Mouse (Mus musculus) kidney, postnatal 4 days (tissue): ENCODE results near the gene Rnf144a.
A peak's percentile ranks its signal among the peaks of the same experiment; 100 is the strongest.

Experiments used
- DNase-seq, 2 experiments: peaks; one replicate each; pipeline ENCODE4 v3.0.0; 2021; ENCODE audit warnings: mixed read lengths in 2 of 2

The Rnf144a gene

DNA sequence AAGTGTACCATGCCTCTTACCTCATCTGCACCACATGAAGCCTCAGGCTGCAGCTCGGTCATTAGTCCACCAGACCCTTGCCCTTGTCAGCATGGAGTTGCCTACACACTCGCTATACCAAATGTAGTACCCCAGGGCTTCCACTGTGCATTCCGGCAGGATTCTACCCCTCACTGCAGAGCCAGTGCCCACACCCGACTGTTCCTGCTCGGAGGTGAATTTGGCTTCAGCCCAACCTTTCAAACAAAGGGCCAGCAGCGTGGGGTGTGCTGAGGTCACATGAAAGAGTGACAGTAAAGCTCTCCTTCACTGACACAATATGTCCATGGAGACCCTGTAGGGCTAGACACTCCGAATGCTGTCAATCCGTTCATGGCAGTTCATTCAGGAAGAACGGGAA is 6.3 kb downstream of the Rnf144a start:
- no peak for DNase-seq

- DNase-seq, result peak in 1 of 2 experiments; percentile 35
Measured at GRCm38 (mm10) chr12:26404781-26405702, 10.0 kb downstream of the Rnf144a start.

DNA sequence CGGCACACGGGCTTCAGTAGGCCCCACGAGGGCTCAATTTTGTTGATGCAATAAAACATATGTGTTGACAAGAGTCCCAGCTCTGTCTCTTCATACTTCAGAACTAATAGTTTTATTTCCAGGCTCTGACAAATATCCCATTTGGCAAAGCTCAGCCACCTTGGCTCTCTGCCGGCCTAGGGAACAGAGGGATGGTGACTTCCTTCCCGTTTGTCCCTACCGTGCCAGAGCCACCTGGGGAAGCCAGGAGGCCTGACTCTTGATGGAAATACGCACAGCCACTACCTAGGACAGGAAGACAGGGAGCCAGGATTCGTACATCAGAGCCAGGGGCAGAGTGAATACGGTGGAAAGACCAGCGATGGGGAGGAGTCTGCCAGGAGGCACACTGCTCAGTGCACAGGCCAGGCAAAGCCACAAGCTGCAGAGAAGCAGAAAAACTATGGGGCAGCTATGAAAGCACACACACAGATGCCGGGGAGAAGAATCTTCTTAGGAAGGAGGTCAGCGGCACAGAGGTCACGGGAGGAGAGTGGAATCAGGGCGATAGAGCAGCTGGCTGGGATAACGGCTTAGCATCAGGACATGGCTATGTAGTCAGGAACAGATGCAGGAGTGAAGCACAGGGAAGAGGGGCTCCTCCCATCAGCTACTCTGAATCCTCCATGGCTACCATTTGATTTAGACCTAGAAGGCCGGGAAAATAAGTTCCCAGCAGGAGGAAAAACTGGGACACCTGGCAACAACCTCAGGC is 11.5 kb downstream of the Rnf144a start:
- peak; percentile 69 to 75 for DNase-seq

GRCm38 (mm10) chr12:26401696-26402470 is 13.2 kb downstream of the Rnf144a start:
- no peak for DNase-seq

DNA sequence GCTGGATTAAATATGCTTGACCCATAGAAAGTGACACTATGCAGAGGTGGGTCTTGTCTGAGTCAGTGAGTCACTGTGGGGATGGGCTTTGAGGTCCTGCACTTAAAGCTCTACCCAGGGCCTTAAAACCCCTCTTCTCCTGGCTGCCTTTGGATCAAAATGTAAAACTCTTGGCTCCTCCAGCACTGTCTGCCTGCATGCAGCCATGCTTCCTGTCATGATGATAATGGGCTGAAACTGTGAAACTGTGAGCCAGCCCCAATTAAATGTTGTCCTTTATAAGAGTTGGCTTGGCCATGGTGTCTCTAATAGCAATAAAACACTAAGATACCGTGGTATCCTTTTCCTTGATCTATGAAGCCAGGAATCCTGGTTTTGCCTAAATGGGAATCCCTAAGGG is 13.8 kb downstream of the Rnf144a start:
- DNase-seq, result no peak

GRCm38 (mm10) chr12:26400762-26401161 is 14.3 kb downstream of the Rnf144a start:
- DNase-seq, result no peak

DNA sequence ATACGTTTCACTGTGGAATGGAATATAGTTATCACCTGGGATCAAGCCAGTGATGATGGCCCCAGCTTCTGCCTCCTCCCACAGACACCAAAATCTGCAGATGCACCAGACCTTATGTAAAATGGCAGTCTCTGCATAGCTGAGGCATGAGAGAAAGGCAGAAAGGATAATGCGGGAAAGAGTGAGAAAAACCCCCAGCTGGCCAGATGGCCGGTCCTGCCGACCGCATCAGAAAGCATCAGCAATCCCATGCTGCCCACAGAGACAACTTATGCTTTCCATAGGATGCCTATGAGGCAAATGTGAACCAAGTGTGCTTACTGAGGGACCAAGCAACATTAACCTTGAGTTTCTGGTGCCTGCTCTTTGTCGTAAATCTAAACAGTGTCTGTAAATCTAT is 15.7 kb downstream of the Rnf144a start:
- no peak for DNase-seq

- peak in 1 of 2 experiments; percentile 37 for DNase-seq
Measured at GRCm38 (mm10) chr12:26398597-26398996, 16.5 kb downstream of the Rnf144a start.

DNA sequence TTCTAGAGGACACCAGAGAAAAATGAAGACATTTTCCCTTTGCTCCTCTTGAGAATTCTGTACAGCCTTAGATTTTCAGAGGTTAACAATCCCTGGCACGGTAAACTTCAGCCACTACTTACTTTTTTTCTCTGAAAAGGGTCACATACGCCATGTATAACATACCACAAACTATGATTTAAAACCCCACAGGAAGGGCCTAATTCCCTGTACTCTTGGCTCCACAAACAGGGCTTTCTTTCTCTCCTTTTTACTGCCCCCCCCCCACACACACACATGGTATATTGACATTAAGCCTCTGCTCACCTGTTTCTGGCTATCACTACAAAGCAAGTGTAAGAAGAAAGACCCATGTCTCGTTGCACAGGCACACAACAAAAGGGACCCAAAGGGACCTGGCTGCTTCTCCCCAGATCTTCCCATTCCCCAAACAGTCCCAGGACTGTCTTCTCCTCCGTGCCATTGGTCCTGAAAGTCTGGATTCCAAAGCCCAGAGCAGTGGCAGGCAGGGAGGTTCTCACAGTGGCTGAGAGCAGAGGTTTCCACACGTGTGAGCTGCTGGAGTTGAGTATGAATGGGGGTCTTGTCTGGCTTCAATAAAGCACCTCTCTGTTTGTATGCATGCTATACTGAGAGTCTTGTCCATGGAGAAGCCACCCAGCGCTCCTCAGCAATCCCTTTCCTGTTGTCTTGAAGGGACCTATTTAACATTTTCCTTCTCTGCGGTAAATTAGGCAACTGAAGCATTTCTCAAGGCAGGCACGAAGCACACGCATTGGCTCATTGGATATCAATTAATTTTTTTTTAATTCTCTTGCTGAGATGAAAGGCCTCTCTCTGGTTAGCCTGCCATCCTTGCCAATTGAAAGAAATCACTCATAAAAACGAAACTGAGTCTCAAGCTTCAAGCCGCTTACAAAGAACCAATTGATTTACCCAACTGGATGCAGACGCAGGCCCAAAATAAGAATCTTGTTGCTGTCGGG is 20.3 kb downstream of the Rnf144a start:
- no peak for DNase-seq

- DNase-seq, result no peak
Measured at GRCm38 (mm10) chr12:26393291-26393690, 21.8 kb downstream of the Rnf144a start.

DNA sequence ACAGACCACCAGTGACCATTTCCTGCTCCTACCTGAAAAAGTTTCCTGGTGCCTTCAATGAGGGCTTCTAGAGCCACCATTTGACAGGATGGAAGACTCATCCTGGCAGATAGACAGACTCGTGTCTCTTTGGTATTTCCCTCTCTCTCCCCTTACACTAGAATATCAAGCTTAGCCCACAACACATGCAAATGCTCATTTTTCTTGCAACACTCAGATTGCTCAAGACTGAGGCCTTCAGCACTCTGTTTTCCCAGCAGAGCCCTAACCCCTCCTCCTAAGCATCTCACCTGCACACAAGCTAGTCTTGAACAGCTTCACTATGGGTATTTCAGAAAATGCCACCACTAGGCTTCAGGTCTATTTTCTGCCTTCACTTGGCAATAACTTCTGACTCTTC is 23.9 kb downstream of the Rnf144a start:
- DNase-seq, result no peak

GRCm38 (mm10) chr12:26387523-26387922 is 27.5 kb downstream of the Rnf144a start:
- no peak for DNase-seq

DNA sequence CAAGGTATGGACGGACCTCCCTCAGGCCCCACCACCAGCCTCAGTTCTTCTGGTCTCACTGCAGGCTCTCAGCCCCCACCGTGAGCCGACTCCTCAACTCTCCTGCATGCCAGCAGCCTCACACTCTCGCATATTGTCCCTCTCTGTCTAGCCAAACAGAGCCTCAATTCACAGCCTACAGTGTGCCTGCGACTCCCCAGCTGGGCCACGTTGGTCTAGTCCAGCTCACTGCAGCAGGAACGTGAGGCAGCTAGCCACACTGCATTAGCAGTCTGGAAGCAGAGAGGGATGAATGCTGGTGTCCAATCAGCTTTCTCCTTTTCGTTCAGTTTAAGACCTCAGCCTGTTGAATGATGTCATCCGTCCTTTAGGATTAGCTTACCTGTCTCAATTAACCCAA is 28.1 kb downstream of the Rnf144a start:
- no peak for DNase-seq

- DNase-seq, result no peak
Measured at GRCm38 (mm10) chr12:26386189-26386588, 28.9 kb downstream of the Rnf144a start.

DNA sequence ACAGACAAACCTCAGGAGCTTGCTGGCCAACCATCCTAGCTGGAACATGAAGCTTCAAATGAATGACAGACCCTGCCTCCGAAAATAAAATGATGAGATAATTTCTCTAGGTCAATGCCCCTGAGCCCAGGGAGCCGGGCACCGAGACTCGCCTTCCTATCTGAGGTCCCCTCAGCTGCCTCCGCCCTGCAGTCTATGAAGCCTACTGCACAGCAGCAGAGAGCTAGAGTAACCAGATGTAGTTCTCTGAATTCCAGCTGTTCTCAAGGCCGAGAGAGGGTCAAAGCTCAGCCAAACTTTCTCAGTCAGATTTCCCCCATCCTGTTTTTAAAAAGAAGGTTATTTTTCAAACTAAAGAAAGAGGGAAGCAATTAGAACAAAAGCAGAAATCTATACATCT is 29.3 kb downstream of the Rnf144a start:
- no peak for DNase-seq

GRCm38 (mm10) chr12:26381730-26382129 is 33.3 kb downstream of the Rnf144a start:
- no peak for DNase-seq

GRCm38 (mm10) chr12:26379797-26380196 is 35.3 kb downstream of the Rnf144a start:
- DNase-seq, result no peak

DNA sequence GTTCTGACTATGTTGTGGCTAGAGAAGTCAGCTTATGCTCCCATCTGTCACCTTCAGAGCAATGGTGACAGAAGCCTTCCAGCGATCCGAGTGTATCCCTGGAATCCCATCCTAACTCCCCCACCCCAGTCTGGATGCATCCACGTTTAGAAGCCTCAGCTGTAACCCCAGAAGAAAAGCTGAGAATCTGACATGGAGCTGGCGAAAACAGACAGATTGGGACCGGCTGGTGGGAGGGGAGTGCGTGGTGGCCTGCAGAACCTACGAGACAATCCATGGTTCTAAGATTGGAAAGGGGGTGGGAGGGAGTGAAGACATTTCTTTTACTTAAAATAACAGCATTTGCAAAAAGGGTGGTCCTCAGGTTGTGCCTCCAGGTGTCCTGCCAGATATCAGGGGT is 37.4 kb downstream of the Rnf144a start:
- no peak for DNase-seq

- no peak for DNase-seq
Measured at GRCm38 (mm10) chr12:26376541-26377323, 38.3 kb downstream of the Rnf144a start.

- no peak for DNase-seq
Measured at GRCm38 (mm10) chr12:26373721-26374120, 41.3 kb downstream of the Rnf144a start.

GRCm38 (mm10) chr12:26370004-26370403 is 45.0 kb downstream of the Rnf144a start:
- DNase-seq, result no peak
